Mouse (Mus musculus): ENCODE data around the gene Pilrb1.

The Pilrb1 gene

DNA sequence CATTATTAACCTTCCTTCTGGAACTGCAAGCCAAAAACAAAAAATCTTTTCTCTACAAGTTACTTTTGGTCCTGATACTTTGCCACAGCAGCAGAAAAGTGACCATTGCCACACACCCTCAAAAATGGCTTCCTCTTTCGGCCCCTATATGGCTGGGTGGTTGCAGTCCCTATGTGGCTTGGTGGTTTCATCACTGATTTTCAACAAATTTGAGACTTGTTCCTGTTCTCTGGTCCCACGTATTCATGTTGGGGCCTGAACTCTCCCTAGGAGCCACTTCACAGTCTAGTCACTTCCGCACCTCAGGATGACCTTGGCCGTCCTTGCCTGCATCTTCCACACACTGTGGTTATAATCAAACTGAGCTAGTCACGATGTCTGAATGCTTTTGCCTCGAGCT, 29.2 kb downstream of the Pilrb1 start:
- in situ Hi-C loops (cut with MboI, MseI) = no loop called here

DNA sequence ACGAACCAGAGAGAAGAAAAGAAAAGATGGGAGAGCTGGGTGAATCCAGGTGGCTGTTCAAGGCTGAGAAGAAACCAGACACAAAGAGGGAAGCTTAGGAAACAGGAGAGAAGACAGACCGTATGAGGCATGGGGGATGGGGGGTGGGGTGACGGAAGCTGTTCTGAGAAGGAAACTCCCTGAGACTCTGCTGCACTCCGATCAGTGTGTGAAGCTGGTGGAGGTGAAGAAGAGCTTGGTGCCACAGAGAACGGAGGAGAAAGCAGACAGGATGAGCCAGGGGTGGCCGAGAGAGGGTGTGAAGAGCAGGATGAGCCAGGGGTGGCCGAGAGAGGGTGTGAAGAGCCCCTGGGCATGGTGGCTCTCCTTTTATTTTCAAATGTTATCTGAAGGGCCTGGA, 31.5 kb downstream of the Pilrb1 start:
- in situ Hi-C loops (cut with MboI, MseI) = no loop called here

DNA sequence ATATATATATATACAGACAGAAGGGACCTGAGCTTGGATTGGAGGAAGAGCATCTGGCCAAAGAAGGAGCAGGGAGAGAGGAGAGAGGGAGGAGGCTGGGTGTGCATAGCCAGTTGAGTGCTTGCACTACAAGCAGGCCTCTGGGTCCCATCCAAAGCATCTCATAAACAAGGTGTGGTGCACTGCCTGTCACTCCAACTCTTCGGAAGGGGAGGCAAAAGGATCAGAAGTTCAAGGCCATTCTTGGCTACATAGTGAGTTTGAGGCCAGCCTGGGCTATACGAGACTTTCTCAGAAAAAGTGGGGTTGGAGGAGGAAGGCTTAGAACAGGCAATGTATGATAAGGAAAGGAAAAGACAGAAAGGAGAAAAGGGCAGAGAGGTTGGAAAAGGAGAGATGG, 31.9 kb downstream of the Pilrb1 start:
- in situ Hi-C loops (cut with MboI, MseI) = no loop called here

DNA sequence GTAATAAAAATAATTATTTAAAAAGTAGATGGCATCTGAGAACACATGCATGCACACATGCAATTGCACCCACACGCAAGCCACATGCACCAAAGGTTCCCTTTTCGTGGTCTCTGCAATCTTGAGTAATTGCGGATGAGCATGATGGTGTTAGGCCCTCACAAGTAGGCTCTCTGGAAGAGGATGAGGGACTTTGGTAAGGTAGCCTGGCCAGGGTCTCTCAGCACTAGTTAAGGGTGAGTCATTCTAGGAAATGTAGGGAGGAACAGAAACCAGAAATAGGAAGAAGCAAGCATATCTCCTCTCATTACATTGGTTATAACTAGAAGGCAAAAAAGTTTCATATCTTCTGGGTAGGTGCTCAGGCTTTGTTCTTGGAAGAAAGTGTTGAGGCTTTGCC, 32.9 kb downstream of the Pilrb1 start:
- in situ Hi-C loops (cut with MboI, MseI) = no loop called here

DNA sequence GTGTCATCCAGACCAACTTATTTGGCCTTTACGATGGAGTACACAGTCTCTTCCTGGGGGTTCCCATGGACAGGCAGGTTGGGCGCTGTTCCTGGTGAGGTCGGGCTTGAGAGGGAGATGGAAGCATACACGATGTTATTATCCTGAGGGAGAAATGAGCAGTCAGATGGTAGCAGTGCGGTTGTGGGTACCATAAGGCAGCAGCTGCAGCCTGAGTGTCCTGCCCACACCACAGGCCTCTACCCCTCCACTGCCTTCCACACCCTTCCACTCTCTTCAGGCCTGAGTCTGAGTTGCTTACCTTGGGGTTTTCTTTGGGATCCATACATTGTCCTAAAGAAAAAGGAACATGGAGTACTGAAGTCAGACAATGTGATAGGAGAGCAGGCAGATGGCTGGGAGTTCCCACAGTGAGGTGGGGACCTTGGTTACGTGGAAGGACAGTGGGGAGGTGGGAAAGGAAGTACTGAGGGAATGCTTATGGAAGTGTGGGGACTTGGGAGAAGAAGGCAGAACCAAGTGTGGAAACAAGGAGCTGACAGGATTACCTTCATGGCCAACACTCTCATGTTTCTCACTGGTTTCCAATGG, 34.4 kb downstream of the Pilrb1 start:
- in situ Hi-C loops (cut with MboI, MseI) = no loop called here

DNA sequence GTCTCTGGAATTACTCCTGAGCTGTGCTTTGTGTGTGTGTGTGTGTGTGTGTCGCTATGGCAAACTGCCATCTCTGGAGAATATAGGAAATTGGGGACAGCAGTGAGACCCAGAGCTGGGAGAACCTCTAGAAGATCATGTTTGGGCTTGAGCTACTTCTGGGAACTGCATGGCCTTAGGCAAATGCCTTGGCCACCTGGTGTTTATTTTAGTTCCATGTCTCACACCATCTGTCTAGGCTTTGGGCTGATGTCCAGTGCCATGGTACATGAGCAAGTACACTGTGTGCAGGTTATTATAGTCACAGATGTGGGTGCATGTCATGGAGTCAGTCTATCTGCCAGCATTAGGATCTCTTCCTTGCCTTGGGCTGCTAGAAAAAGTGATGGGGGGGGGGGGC, 35.3 kb downstream of the Pilrb1 start:
- in situ Hi-C loops (cut with MboI, MseI) = no loop called here

DNA sequence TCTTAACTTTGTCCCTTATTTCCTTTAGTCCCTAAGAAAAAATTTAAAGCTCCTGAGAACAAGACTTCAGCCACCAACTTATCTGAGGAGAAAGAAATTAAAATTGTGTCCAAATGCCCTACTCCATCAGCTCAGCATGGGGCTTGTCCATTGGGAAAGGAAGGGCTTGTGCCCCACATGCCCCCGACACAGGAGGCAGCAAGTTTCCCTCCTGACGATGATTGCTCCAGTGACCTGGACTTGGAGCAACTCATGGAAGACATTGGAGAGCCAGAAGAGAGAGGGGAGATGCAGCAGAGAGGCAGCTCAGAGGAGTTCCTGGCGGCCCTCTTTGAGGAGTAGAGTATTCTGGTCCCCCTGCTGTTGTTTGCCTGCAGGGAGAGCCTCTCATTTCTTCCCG, 35.8 kb downstream of the Pilrb1 start:
- in situ Hi-C loops (cut with MboI, MseI) = no loop called here

DNA sequence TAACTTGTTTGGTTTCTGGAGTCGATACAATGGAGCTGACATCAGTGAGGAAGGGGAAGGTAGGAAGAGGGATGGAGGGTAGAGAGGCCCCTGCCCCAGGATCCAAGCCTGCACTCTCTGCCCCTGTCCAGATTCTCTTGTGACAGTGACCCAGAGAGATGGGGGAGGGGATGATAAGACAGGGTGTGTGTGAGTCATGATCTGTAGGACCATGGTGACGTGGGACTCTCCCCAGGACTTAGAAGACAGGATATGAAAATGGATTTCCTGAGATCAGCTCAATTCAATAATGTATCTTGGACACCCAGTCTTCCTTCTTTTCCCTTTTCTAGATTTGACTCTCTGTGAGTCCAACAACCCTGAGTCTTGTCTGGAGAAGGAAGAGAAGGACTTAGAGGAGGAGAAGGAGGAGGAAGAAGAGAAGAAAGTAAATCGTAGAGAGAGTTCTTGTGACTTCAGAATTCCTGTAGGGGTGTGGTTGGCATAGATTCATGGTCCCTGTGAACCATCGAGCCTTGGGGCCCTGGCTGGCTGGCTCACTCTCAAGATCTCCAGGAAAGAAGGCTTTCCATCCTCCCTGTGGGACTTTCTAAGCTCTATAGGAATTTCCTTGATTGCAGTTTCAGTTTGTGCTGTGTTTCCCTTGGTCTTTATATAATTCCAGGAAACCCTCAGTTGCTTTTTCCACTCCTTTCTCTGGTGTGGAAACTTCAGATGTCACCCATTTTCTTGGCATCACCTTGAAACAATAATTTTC, 40.3 kb downstream of the Pilrb1 start:
- in situ Hi-C loops (cut with MboI, MseI) = no loop called here

DNA sequence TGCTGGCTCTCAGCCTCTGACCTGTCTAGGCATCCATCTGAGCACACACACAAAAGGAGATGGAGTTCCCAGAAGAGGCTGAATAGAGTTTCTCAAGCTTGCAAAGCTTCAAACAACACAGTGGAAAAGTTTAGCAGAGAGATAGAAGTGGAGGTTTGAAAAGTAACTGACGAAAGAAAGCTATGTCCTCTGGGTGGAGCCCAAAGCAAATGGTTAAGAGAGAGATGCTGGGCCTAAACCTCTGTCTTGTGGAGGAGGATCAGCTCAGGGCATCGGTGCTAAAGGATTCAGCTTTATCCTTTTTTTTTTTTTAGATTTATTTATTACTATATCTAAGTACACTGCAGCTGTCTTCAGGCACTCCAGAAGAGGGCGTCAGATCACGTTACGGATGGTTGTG, 49.6 kb downstream of the Pilrb1 start:
- in situ Hi-C loops (cut with MboI, MseI) = no loop called here

DNA sequence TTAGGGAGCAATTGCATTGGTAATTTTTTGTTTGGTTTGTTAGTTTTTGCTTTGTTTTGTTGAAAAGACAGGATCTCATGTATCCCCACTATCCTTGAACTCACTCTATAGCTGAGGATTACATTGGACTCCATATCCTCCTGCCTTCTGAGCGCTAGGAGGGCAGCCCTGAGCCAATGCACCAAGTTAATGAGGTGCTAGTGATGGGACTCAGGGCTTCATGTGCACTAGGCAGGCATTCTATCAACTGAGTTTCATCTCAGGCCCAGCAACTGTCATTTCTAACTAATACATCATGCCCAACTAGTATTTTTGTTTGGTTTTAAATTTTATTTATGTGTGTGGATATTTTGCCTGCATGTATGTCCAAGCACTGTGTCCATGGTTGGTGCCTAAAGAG, 51.7 kb downstream of the Pilrb1 start:
- in situ Hi-C loops (cut with MboI, MseI) = no loop called here
